Mouse (Mus musculus) heart, embryonic 16.5 days (tissue): ENCODE results near the gene H2-M3. TPM values are rescaled to one million over a fixed set of nuclear protein-coding genes. Genes with fewer than 3 reads are reported as not detected.
A peak's percentile ranks its signal among the peaks of the same experiment; 100 is the strongest.
"Not testable (repeated sequence)": the region's sequence is repeated elsewhere in the genome, so short reads cannot be mapped to it uniquely, and the experiment has no call there.

Experiments used
- ATAC-seq: fragments of 200-750 bp; cut with Nextera tagmentation; replicated peaks from 2 replicates; pipeline ENCODE4 v1.8.0; 2017; ENCODE audit warnings: moderate number of reproducible peaks; ENCODE audit not compliant: insufficient read depth, low FRiP score; ENCODE audit errors: extremely low read depth
- H3K27ac ChIP-seq: fragments of 300-500 bp; sonication (generic); 2 replicates; pipeline ENCODE4 v1.5.1; 2014; ENCODE audit warnings: mild to moderate bottlenecking, low read length, control low read depth, moderate library complexity
- H3K27me3 ChIP-seq: fragments of 300-500 bp; sonication (generic); 2 replicates; pipeline ENCODE4 v1.6.1; 2014; ENCODE audit warnings: low read length, mixed read lengths; ENCODE audit not compliant: control insufficient read depth, insufficient read depth
- H3K36me3 ChIP-seq: fragments of 300-500 bp; sonication (generic); 2 replicates; pipeline ENCODE4 v1.6.1; 2014; ENCODE audit not compliant: control insufficient read depth, insufficient read depth
- H3K4me1 ChIP-seq: fragments of 300-500 bp; sonication (generic); 2 replicates; pipeline ENCODE4 v1.6.1; 2014; ENCODE audit warnings: low read length, mixed read lengths; ENCODE audit not compliant: control insufficient read depth, insufficient read depth
- H3K4me2 ChIP-seq: fragments of 300-500 bp; sonication (generic); 2 replicates; pipeline ENCODE4 v1.6.1; 2014; ENCODE audit warnings: low read depth, mild to moderate bottlenecking, control low read depth, low read length
- H3K4me3 ChIP-seq: fragments of 300-500 bp; sonication (generic); 2 replicates; pipeline ENCODE4 v1.5.1; 2014; ENCODE audit warnings: mild to moderate bottlenecking, control low read depth, low read length
- H3K9ac ChIP-seq: fragments of 300-500 bp; sonication (generic); 2 replicates; pipeline ENCODE4 v1.6.1; 2014; ENCODE audit warnings: low read length, control low read depth
- H3K9me3 ChIP-seq: fragments of 300-500 bp; sonication (generic); replicated peaks from 2 replicates; pipeline ENCODE4 v1.6.1; 2016; ENCODE audit warnings: low read length; ENCODE audit not compliant: control insufficient read depth
- whole genome bisulfite sequencing: fragments of 180-500 bp; shearing (Covaris S2); extraction: QIAGEN DNeasy Blood & Tissue Kit; methylation state at CpG from one replicate; pipeline ENCODE4 v1.1.7; 2014; 5-methylcytosine and 5-hydroxymethylcytosine counted together
- polyA plus RNA-seq: library from polyadenylated mRNA; unstranded; fragments of >200 nt; fragmentation: Nextera tagmentation; extraction: Ambion mirVana; gene quantifications from 2 replicates; pipeline ENCODE4 v1.2.1, GENCODE M21; 2015

The H2-M3 gene
- 2.9 TPM in 2 replicates for polyA plus RNA-seq

GRCm38 (mm10) chr17:37270058-37270701 is at the start of gene H2-M3:
H2-M3 (plus strand) TSS chr17:37270220.
- Histone ChIP-seq H3K4me3 (peak within 1 kb of the TSS; percentile 76), H3K9me3 (no peaks in the 10 kb centered on the region), H3K27me3 (no peaks in the 10 kb centered on the region), H3K36me3 (no peaks in the 10 kb centered on the region), H3K9ac (peak within 1 kb of the TSS; percentile 70), H3K4me2 (peak within 1 kb of the TSS; percentile 97), H3K4me1 (no peaks in the 10 kb centered on the region), H3K27ac (no peak within 1 kb of the TSS)
- WGBS = 2% methylated on average over 26 of the region's 26 CpGs
- peak; percentile 87 for ATAC-seq

GRCm38 (mm10) chr17:37221879-37222278 is 48.1 kb upstream of the H2-M3 start:
- no peaks in the 10 kb centered on the region for H3K27me3 ChIP-seq
- H3K27ac ChIP-seq = no peak overlapping the region
- 19% methylated on average over 1 of the region's 1 CpGs for WGBS
- no peak for ATAC-seq
- H3K4me3 ChIP-seq = no peak overlapping the region
- H3K4me2 ChIP-seq = no peak overlapping the region
- H3K9me3 ChIP-seq = no peaks in the 10 kb centered on the region
- H3K36me3 ChIP-seq = no peaks in the 10 kb centered on the region
- no peaks in the 10 kb centered on the region for H3K4me1 ChIP-seq
- no peak overlapping the region for H3K9ac ChIP-seq

- not testable (repeated sequence) for ATAC-seq
These were observed 32.8 kb upstream of the H2-M3 start, which contains the start of gene Olfr97 for GRCm38 (mm10) chr17:37237230-37237629. Olfr97 (minus strand) TSS chr17:37237330.

GRCm38 (mm10) chr17:37242198-37242597 is 27.8 kb upstream of the H2-M3 start:
- H3K9me3 ChIP-seq = no peaks in the 10 kb centered on the region
- no peaks in the 10 kb centered on the region for H3K27me3 ChIP-seq
- no peak overlapping the region for H3K4me3 ChIP-seq
- no peak for ATAC-seq
- WGBS = 54% methylated on average over 3 of the region's 3 CpGs
- no peaks in the 10 kb centered on the region for H3K4me1 ChIP-seq
- no peak overlapping the region for H3K27ac ChIP-seq
- H3K9ac ChIP-seq = no peak overlapping the region
- H3K4me2 ChIP-seq = no peak overlapping the region
- no peaks in the 10 kb centered on the region for H3K36me3 ChIP-seq

More at GRCm38 (mm10) chr17:37237230-37237629, 32.8 kb upstream of the H2-M3 start, which contains the start of gene Olfr97:
- not testable (repeated sequence) for H3K9ac ChIP-seq, H3K36me3 ChIP-seq, H3K4me2 ChIP-seq, H3K27me3 ChIP-seq, H3K9me3 ChIP-seq, H3K4me1 ChIP-seq, H3K4me3 ChIP-seq, H3K27ac ChIP-seq
- 81% methylated on average over 2 of the region's 2 CpGs for WGBS

GRCm38 (mm10) chr17:37246715-37247114 is 23.3 kb upstream of the H2-M3 start:
- Histone ChIP-seq H3K9me3 (no peaks in the 10 kb centered on the region), H3K27ac (no peak overlapping the region), H3K27me3 (no peaks in the 10 kb centered on the region), H3K4me1 (no peaks in the 10 kb centered on the region), H3K4me2 (no peak overlapping the region), H3K4me3 (no peak overlapping the region), H3K9ac (no peak overlapping the region), H3K36me3 (no peaks in the 10 kb centered on the region)
- WGBS = 30% methylated on average over 5 of the region's 5 CpGs
- no peak for ATAC-seq

GRCm38 (mm10) chr17:37249460-37249859 is 20.6 kb upstream of the H2-M3 start:
- Histone ChIP-seq H3K4me2 (no peak overlapping the region), H3K9ac (no peak overlapping the region), H3K27ac (no peak overlapping the region), H3K36me3 (no peaks in the 10 kb centered on the region), H3K4me3 (no peak overlapping the region), H3K9me3 (no peaks in the 10 kb centered on the region), H3K4me1 (no peaks in the 10 kb centered on the region), H3K27me3 (no peaks in the 10 kb centered on the region)
- ATAC-seq = no peak

GRCm38 (mm10) chr17:37250544-37250943 is 19.5 kb upstream of the H2-M3 start:
- 7% methylated on average over 1 of the region's 1 CpGs for WGBS
- Histone ChIP-seq H3K9ac (no peak overlapping the region), H3K4me2 (no peak overlapping the region), H3K27me3 (no peaks in the 10 kb centered on the region), H3K36me3 (no peaks in the 10 kb centered on the region), H3K4me3 (no peak overlapping the region), H3K27ac (no peak overlapping the region), H3K9me3 (no peaks in the 10 kb centered on the region), H3K4me1 (no peaks in the 10 kb centered on the region)
- no peak for ATAC-seq

- Histone ChIP-seq H3K4me1 (no peaks in the 10 kb centered on the region), H3K9me3 (no peaks in the 10 kb centered on the region), H3K9ac (no peak within 1 kb of the TSS), H3K27me3 (no peaks in the 10 kb centered on the region), H3K27ac (no peak within 1 kb of the TSS), H3K4me2 (no peak within 1 kb of the TSS), H3K36me3 (no peaks in the 10 kb centered on the region), H3K4me3 (no peak within 1 kb of the TSS)
- ATAC-seq = no peak
- 69% methylated on average over 1 of the region's 1 CpGs for WGBS
These were observed 6.4 kb upstream of the H2-M3 start, which contains the start of gene Olfr98 for GRCm38 (mm10) chr17:37263626-37264025. Olfr98 (minus strand) TSS chr17:37263749.

- ATAC-seq = peak; percentile 75
- peak overlapping the region; percentile 76 for H3K4me3 ChIP-seq
- H3K9me3 ChIP-seq = no peaks in the 10 kb centered on the region
- H3K27me3 ChIP-seq = no peaks in the 10 kb centered on the region
- H3K4me1 ChIP-seq = no peaks in the 10 kb centered on the region
- H3K4me2 ChIP-seq = peak overlapping the region; percentile 97
- WGBS = 49% methylated on average over 8 of the region's 8 CpGs
- no peak overlapping the region for H3K27ac ChIP-seq
- H3K36me3 ChIP-seq = no peaks in the 10 kb centered on the region
- H3K9ac ChIP-seq = peak overlapping the region; percentile 70
These were observed 677 bp downstream of the H2-M3 start for GRCm38 (mm10) chr17:37270702-37271092.
